Mouse (Mus musculus) intestine, embryonic 14.5 days (tissue): ENCODE results near the gene Smok2b. TPM values are rescaled to one million over a fixed set of nuclear protein-coding genes. Genes with fewer than 3 reads are reported as not detected.
"Not testable (repeated sequence)": the region's sequence is repeated elsewhere in the genome, so short reads cannot be mapped to it uniquely, and the experiment has no call there.

ENCODE experiments used
- ATAC-seq: fragments of 200-750 bp; cut with Nextera tagmentation; replicated peaks from 2 replicates; pipeline ENCODE4 v1.8.0; 2017; ENCODE audit warnings: low read depth, moderate number of reproducible peaks, moderate TSS enrichment, moderate library complexity; ENCODE audit not compliant: low FRiP score, low TSS enrichment
- DNase-seq: peaks from one replicate; pipeline ENCODE4 v3.0.0-alpha.2; 2018; ENCODE audit warnings: low spot score
- H3K27ac ChIP-seq: fragments of 300-500 bp; sonication (generic); 2 replicates; pipeline ENCODE4 v1.5.1; 2014; ENCODE audit warnings: low read depth, mild to moderate bottlenecking, control low read depth
- H3K27me3 ChIP-seq: fragments of 300-500 bp; sonication (generic); replicated peaks from 2 replicates; pipeline ENCODE4 v1.6.1; 2014; ENCODE audit warnings: low read length, control low read depth; ENCODE audit not compliant: control insufficient read depth, insufficient read depth
- H3K36me3 ChIP-seq: fragments of 300-500 bp; sonication (generic); 2 replicates; pipeline ENCODE4 v1.6.1; 2014; ENCODE audit warnings: low read length, control low read depth; ENCODE audit not compliant: control insufficient read depth, insufficient read depth
- H3K4me1 ChIP-seq: fragments of 300-500 bp; sonication (generic); replicated peaks from 2 replicates; pipeline ENCODE4 v1.6.1; 2014; ENCODE audit warnings: low read length, control low read depth, mixed read lengths; ENCODE audit not compliant: control insufficient read depth, insufficient read depth
- H3K4me2 ChIP-seq: fragments of 300-500 bp; sonication (generic); 2 replicates; pipeline ENCODE4 v1.6.1; 2014; ENCODE audit warnings: low read length
- H3K4me3 ChIP-seq: fragments of 300-500 bp; sonication (generic); 2 replicates; pipeline ENCODE4 v1.5.1; 2014; ENCODE audit warnings: low read depth, low read length, control low read depth, mixed read lengths
- H3K9ac ChIP-seq: fragments of 300-500 bp; sonication (generic); 2 replicates; pipeline ENCODE4 v1.6.1; 2014; ENCODE audit warnings: mild to moderate bottlenecking, low read length
- H3K9me3 ChIP-seq: fragments of 300-500 bp; sonication (generic); 2 replicates; pipeline ENCODE4 v1.6.1; 2016; ENCODE audit warnings: low read length, control low read depth; ENCODE audit not compliant: control insufficient read depth
- WGBS: fragments of 180-500 bp; shearing (Covaris S2); extraction: QIAGEN DNeasy Blood & Tissue Kit; methylation state at CpG from one replicate; pipeline ENCODE4 v1.1.7; 2014; 5-methylcytosine and 5-hydroxymethylcytosine counted together
- polyA plus RNA-seq: library from polyadenylated mRNA; unstranded; fragments of >200 nt; fragmentation: Nextera tagmentation; extraction: Ambion mirVana; gene quantifications from 2 replicates; pipeline ENCODE4 v1.2.1, GENCODE M21; 2014

The Smok2b gene
- not detected in 2 replicates for polyA plus RNA-seq

DNA sequence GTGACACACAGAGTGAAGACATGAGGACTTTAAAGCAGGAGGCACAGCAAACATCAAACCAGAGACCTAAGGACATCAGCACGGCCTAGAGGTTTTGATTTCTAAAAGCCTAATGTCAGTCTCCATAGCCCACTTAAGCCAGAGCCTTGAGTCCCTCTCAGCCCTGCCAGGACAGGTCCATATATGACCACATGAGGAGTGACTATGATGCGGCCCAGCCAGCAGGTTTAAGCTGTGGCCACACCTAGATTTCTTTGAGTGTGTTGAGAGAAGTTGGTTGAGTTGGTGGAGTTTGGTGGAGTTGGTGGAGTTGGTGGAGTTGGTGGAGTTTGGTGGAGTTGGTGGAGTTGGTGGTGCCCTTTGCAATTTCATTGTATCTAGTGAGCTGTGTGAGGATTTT, at the start of gene Smok2b:
Gene Smok2b (plus strand): TSS at position 301 of the 400 bp plus-strand sequence.
- 75% methylated on average over 2 of the region's 2 CpGs for WGBS
- not testable (repeated sequence) for H3K4me3 ChIP-seq, H3K36me3 ChIP-seq, ATAC-seq, DNase-seq, H3K27me3 ChIP-seq, H3K9ac ChIP-seq, H3K4me2 ChIP-seq, H3K4me1 ChIP-seq, H3K27ac ChIP-seq
- H3K9me3 ChIP-seq, result peaks cover 42% of the 10 kb centered on the region

DNA sequence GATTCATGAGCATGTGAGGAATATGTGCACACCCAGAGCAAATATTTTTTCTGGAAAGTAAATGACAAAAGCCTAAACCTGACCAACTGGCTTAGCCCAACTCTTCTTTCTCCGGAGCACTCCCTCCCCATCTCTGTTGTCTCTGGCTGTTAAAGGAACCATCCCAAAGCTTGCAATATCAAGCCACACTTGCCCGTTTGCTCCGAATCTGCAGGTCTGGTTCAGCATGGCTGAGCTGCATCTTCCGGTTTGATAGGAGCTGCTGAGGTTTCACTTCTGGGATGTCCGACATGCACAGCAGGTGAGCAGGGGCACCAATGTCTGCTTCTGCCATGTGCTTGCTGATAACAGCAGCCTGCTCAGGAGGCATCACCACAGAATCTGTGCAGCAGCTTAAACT, 49.6 kb upstream of the Smok2b start:
- not testable (repeated sequence) for DNase-seq, H3K4me3 ChIP-seq, H3K9ac ChIP-seq, ATAC-seq, H3K36me3 ChIP-seq, H3K27me3 ChIP-seq, H3K27ac ChIP-seq, H3K4me2 ChIP-seq, H3K4me1 ChIP-seq, H3K9me3 ChIP-seq
- 85% methylated on average over 5 of the region's 5 CpGs for WGBS

DNA sequence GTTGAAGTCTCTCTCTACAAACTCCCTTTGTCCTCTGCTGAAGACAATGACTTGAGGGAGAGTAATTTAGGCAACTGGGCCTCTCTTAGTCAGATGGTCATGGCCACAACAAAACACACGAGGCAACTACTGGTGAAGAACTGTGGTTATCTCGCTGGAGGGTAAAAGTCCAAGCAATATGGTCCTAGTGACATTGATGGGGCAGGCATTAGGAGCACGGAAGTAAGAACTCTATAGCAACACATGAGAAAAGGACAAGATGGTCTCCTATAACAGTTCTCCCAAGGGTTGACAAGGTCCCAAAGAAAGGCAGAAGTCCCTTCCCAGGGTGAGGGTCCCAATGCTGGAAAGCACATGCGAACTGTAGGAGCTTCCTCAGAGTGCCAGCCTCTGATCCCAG, 47.3 kb upstream of the Smok2b start:
- H3K4me3 ChIP-seq, H3K9ac ChIP-seq, H3K4me2 ChIP-seq, ATAC-seq, DNase-seq, H3K4me1 ChIP-seq, H3K27me3 ChIP-seq, H3K9me3 ChIP-seq, H3K36me3 ChIP-seq, H3K27ac ChIP-seq: not testable (repeated sequence)
- WGBS, result 69% methylated on average over 2 of the region's 4 CpGs

DNA sequence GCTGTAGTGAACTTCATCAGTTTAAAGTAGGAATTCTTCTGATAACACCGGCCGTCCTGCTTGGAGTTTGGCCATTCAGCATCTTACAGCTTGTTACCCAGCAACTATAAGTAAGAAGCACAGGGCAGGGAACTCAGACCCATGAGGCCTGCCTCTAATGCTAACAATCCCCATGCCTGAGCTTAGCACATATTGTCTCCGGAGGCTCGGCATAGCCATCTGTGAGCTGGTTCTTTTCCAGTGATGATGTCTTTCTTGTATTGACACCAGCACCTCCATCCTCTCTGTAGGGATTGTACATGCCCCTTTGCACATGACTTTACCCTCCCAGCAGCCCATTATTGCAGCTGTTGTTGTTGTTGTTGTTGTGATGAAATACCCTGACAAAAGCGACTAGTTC, 45.5 kb upstream of the Smok2b start:
- peaks cover 11% of the 10 kb centered on the region; the same call in 1 of the 2 replicates for H3K9me3 ChIP-seq
- not testable (repeated sequence) for ATAC-seq, DNase-seq, H3K9ac ChIP-seq, H3K4me2 ChIP-seq, H3K4me3 ChIP-seq, H3K27ac ChIP-seq, H3K4me1 ChIP-seq, H3K27me3 ChIP-seq, H3K36me3 ChIP-seq
- WGBS, result 91% methylated on average over 4 of the region's 5 CpGs

DNA sequence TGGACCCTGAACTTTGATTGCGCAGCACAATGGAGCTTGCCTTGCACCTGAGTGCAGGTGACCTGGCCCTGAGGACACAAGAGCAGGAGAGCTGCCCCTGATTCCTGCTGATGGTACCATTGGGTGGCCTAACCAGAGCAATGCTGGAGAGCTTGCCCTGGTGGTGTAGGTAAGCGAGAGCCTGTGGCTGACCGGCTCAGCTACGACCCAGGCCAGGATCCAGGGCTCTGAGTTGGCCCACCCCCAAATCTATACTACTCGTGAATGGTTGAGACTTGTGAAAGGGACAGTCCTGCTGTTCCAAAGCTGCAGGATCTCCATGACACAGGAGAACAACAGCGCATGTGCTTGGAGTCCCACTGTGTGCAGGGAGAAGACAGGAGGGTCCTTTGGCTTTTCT, 43.5 kb upstream of the Smok2b start:
- not testable (repeated sequence) for H3K4me2 ChIP-seq, ATAC-seq, H3K27me3 ChIP-seq, H3K4me3 ChIP-seq, H3K36me3 ChIP-seq, H3K27ac ChIP-seq, H3K9ac ChIP-seq, DNase-seq, H3K4me1 ChIP-seq
- H3K9me3 ChIP-seq, result peaks cover 13% of the 10 kb centered on the region; the same call in 1 of the 2 replicates
- WGBS, result 84% methylated on average over 6 of the region's 6 CpGs

DNA sequence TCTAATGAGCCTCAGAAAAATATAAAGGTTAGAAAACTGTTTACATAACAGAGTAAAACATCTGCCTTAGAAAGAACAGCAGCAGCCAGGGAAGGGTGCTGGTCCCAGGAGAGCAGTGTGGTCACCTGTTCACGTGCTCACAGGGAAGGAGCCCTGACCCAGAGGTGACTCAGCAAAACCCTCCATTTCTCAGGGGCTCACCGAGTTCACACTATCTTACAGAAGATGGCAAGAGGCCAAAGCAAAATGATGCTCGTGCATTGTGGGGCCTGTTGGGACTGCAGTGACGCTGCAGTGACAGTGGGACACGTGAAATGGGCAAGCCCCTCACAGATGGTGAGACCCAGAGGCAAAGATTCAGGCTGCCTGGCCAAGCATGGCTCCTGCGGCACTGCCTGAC, 42.4 kb upstream of the Smok2b start:
- ATAC-seq, result not testable (repeated sequence)

DNA sequence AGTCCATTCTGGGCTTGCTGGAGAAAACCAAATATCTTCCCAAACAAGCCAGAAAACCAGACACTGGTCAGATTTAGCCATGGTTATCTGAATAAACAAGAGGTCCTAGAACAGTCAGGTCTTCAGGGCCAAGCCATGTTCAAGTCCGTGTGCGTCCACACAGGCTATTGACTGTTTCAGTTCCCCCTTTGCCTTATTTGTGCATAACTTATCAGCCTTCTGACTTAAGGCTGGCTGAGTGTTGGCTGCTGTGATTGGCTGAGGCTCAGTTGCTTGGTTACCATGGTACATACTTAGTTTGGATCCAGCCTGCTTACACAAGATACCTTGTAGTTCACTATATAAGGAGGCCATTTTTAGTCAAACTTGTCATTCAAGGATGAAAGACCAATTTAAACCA, 41.2 kb upstream of the Smok2b start:
- H3K4me3 ChIP-seq, H3K4me2 ChIP-seq, H3K27ac ChIP-seq, H3K4me1 ChIP-seq, ATAC-seq, H3K36me3 ChIP-seq, H3K9me3 ChIP-seq, H3K9ac ChIP-seq, H3K27me3 ChIP-seq, DNase-seq: not testable (repeated sequence)
- 86% methylated on average over 2 of the region's 2 CpGs for WGBS

More for the DNA sequence above, 42.4 kb upstream of the Smok2b start:
- not testable (repeated sequence) for H3K36me3 ChIP-seq, H3K4me2 ChIP-seq, H3K27ac ChIP-seq, H3K27me3 ChIP-seq, H3K4me1 ChIP-seq, H3K9me3 ChIP-seq, H3K4me3 ChIP-seq, DNase-seq, H3K9ac ChIP-seq
- WGBS, result 67% methylated on average over 6 of the region's 6 CpGs

DNA sequence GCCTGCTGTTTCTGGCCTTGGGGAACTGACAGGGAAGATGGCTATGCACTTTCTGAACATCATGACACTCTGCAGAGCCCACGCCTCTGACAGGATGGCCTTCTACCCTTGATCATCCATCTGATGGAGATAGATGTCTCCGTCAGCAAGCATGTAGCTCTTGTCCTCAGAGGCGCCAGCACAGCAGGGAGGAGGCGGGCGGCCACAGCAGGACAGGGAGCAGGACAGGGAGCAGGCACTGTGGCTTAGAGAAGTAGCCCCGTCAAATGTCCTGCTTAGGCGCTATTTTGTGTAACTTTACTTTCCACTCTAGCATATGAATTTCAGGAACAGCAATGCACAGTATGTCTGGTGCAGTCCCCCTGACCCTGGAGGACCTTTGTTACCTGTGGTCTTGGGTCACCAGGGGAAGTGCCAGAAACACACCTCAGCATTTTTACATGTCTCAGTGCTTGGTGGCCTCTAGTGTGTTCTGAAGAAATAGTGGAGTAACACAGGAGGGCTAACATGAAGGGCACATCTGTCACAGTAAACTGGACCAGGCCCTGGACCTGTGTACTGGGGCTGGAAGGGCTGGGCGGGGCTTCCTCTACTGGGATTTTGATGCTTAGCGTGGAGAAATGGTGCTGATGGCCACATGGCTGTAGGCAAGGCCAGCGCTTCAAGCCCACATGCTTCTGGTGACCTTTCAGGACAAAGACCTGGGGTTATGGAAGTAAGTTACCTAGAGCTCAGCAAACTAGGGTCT, 39.0 kb upstream of the Smok2b start:
- not testable (repeated sequence) for ATAC-seq, DNase-seq, H3K4me2 ChIP-seq, H3K9ac ChIP-seq, H3K4me3 ChIP-seq, H3K27ac ChIP-seq, H3K4me1 ChIP-seq, H3K27me3 ChIP-seq, H3K36me3 ChIP-seq
- H3K9me3 ChIP-seq, result peaks cover 14% of the 10 kb centered on the region
- 84% methylated on average over 10 of the region's 10 CpGs for WGBS

DNA sequence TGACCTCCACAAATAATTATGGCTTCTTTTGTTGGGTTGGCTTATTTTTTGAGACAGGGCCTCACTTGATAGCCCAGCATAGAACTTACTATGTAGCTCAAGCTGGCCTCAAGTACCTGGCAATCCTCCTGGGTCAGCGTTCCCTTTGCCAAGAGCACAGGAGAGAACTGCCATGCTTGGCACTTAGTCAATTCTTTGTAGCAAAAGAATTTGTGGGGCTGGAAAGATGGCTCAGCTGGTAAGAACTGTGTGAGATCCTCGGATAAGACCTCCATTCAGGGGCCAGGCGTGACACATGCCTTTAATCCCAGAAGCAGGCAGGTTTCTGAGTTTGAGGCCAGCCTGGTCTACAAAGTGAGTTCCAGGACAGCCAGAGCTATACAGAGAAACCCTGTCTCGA, 33.6 kb upstream of the Smok2b start:
- not testable (repeated sequence) for H3K4me2 ChIP-seq, H3K9ac ChIP-seq, H3K27ac ChIP-seq, ATAC-seq, H3K4me1 ChIP-seq, H3K4me3 ChIP-seq, H3K27me3 ChIP-seq, DNase-seq, H3K36me3 ChIP-seq
- peaks cover 15% of the 10 kb centered on the region for H3K9me3 ChIP-seq
- WGBS, result 70% methylated on average over 4 of the region's 4 CpGs
